Mouse (Mus musculus) embryo, embryonic 9.5 days (tissue): ENCODE measurements around the gene Muc5ac.
"Not testable (repeated sequence)": the region's sequence is repeated elsewhere in the genome, so short reads cannot be mapped to it uniquely, and the experiment has no call there.

ENCODE experiments used
- DNase-seq: peaks from one replicate; pipeline ENCODE4 v3.0.0-alpha.2; 2017; ENCODE audit errors: extremely low spot score

Gene Muc5ac

DNA sequence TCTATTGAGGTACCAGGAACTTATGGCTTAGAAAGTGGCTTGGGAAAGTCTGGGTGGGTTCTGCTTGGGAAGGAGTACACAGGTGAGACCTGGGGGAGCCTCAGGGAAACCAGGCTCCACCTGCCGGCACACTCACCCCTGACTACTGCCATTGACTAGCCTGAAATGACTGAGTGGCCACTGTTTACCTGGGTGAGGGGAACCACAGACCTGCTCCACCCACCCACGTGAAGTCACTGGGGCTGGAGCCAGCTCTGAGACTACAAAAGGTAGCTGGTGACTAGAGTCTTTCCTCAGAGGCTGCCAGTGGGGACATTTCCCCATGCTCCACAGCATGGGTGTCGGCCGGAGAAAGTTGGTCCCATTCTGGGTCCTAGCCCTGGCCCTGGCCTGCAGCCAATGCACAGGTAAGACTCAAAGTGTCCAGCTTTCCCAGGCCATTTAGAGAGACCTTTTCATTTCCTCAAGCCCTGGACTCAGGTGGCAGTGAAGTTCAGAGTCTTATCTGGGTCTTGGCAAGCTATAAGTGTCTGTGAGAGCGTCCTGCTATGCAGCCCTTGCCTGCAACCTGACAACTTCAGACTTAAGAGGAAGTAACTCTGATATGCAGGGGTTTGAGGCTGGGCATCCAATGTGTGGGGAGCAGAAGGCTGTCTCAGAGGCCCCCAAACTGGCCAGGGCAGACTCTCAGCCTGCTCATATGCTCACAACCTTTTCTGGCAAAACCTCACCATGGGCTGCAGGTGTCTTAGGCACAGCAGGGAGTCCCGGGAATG is at the start of gene Muc5ac:
Muc5ac (plus strand) TSS at position 296 of the 776 bp plus-strand sequence.
- no peak for DNase-seq

- DNase-seq = no peak
Observed at GRCm38 (mm10) chr7:141747451-141748100, 41.2 kb upstream of the Muc5ac start.

GRCm38 (mm10) chr7:141752513-141752912 is 36.3 kb upstream of the Muc5ac start:
- DNase-seq = no peak

DNA sequence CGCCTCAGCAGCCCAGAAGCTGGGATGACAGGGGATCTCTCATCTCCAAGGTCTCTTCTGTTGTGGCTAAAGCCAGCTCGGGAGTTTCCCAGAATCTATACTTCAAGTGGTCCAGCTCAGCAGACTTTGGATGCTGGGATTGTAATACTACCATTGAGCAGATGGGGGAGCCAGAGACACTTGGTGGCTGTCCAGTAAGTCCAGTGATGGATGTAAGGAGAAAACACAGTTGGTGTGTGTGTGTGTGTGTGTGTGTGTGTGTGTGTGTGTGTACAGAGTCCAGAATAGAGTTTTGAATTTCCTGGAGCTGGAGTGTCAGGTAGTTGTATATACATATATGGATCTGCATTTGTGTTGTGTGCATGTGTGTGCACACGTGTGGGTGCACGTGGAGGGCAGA is 32.9 kb upstream of the Muc5ac start:
- DNase-seq = peak; percentile 69

- DNase-seq = no peak
Observed at GRCm38 (mm10) chr7:141758291-141758690, 30.5 kb upstream of the Muc5ac start.

- DNase-seq = no peak
Observed at GRCm38 (mm10) chr7:141770521-141770920, 18.3 kb upstream of the Muc5ac start.

- DNase-seq = no peak
Observed at GRCm38 (mm10) chr7:141770988-141771387, 17.8 kb upstream of the Muc5ac start.

- no peak for DNase-seq
Observed at GRCm38 (mm10) chr7:141772058-141772557, 16.7 kb upstream of the Muc5ac start.

GRCm38 (mm10) chr7:141774855-141775254 is 13.9 kb upstream of the Muc5ac start:
- DNase-seq = no peak

GRCm38 (mm10) chr7:141776199-141776598 is 12.6 kb upstream of the Muc5ac start:
- no peak for DNase-seq

- no peak for DNase-seq
Observed at GRCm38 (mm10) chr7:141794251-141794650, 5.5 kb downstream of the Muc5ac start.

GRCm38 (mm10) chr7:141803206-141803605 is 14.4 kb downstream of the Muc5ac start:
- DNase-seq = no peak

- no peak for DNase-seq
Observed at GRCm38 (mm10) chr7:141805384-141805783, 16.6 kb downstream of the Muc5ac start.

DNA sequence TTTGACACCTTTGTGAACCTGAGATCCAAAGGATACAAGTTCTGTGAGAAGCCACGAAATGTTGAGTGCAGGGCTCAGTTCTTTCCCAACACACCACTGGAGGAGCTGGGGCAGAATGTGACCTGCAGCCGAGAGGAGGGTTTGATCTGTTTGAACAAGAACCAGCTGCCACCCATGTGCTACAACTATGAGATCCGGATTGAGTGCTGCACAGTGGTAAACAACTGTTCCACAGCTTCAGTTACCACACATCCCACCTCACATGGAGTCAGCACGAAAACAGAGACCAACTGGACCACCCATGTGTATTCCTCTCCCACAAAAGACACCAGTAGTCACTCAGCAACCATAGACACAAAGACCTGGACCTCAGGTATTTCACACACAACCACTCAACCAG is 19.1 kb downstream of the Muc5ac start:
- DNase-seq = not testable (repeated sequence)

- DNase-seq = not testable (repeated sequence)
Observed at GRCm38 (mm10) chr7:141809933-141810332, 21.2 kb downstream of the Muc5ac start.

- no peak for DNase-seq
Observed at GRCm38 (mm10) chr7:141813321-141813720, 24.5 kb downstream of the Muc5ac start.

DNA sequence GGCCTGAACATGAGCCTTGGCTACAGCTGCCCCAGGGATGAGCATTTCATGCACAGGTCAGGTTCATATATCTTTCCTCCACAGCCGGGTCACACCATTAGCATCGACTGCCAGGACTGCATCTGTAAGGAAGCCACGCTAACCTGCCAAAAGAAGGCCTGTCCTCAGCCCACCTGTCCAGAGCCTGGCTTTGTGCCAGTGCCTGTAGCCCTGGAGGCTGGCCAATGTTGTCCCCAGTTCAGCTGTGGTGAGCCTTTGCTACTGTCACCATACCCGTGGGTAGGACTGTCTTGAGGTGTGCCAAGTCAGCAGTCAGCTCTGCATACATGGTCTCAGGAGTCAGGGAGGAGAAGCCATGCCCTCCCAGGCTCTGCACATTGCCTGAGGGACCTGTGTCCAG is 26.6 kb downstream of the Muc5ac start:
- DNase-seq = no peak

DNA sequence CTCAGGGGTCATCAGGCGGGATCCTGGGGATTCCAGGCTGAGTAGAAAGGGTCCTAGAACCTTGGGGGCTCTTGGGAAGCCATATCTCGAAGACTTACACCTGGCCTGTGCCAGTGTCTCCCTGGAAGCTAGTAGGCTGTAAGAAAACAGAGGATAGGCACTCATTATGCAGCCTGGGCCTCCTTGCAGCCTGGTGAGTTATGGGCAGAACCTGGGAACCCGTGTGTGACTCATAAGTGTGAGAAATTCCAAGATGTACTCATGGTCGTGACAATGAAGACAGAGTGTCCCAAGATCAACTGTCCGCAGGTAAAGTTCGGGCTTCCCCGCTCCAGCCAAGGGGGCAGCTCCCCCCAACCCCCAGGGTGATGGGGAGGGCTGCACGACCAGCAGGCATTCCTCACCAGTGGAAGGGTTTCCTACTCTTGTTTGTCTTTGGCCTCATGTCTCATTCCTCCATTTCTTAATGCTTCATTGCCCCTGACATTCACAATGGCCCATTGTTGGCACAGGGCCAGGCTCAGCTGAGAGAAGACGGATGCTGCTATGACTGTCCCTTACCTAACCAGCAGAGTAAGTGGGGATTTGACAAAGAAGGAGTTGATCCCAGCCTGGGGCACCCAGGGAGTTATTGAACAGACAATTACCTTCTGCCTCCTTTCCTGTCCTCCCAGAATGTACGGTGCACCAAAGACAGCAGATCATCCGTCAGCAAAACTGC is 28.7 kb downstream of the Muc5ac start:
- DNase-seq = no peak

DNA sequence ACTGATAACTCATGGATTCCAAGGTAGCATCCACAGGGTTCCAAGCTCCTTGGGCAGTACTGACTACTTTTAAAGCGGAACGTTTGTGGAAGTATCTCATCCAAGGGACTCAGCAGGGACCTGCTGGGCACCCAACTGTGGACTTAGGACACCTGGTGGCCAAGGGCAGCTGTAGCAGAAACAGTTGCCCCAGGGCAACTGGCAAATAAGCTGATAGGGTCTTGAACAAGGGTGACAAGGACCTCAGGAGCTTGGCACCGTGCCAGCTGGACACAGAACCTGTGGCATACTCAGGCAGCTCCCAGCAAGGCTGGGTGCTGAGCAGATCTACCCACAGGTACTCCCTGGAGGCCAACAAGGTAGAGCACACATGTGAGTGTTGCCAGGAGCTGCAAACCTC is 29.5 kb downstream of the Muc5ac start:
- no peak for DNase-seq

DNA sequence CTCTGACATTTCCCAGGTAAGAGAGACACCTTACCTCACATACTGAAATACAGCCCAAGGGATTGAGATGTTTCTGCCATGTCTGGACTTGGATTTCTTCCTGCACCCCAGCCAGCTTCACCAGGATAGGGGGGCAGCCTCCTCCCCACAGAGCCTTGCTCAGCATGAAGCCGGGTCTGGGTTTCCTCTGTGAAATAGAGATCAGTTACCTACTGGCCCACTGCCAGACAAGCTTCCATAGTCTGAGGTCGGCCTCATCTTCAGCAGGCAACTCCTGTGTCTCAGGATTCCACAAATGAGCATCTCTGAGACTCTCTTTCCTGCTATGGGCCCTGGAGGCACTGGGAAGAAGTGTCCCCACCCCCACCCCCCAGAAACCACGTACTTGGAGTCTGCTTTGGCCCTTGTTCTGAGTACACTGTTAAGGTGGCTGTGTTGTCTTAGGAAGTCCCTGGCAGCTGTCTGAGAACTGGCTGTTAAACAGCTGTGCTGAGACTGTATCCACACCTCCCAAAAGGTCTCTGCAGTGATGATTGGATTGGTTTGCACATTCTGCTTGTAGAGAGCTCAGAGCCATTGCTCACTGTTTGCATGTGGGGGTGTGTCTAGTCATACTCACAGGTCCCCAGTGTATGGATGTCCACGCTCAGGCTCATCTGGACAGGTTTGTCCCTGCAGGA is 34.0 kb downstream of the Muc5ac start:
- no peak for DNase-seq

- no peak for DNase-seq
Observed at GRCm38 (mm10) chr7:141823699-141824098, 34.9 kb downstream of the Muc5ac start.

- DNase-seq = no peak
Observed at GRCm38 (mm10) chr7:141824398-141824797, 35.6 kb downstream of the Muc5ac start.
